Mouse (Mus musculus) urinary bladder, postnatal 14 days (tissue): ENCODE measurements around the gene Cggbp1.
"Not testable (repeated sequence)": the region's sequence is repeated elsewhere in the genome, so short reads cannot be mapped to it uniquely, and the experiment has no call there.

ENCODE experiments used
- DNase-seq: peaks from one replicate; pipeline ENCODE4 v3.0.0; 2021; ENCODE audit warnings: low spot score

The Cggbp1 gene

DNA sequence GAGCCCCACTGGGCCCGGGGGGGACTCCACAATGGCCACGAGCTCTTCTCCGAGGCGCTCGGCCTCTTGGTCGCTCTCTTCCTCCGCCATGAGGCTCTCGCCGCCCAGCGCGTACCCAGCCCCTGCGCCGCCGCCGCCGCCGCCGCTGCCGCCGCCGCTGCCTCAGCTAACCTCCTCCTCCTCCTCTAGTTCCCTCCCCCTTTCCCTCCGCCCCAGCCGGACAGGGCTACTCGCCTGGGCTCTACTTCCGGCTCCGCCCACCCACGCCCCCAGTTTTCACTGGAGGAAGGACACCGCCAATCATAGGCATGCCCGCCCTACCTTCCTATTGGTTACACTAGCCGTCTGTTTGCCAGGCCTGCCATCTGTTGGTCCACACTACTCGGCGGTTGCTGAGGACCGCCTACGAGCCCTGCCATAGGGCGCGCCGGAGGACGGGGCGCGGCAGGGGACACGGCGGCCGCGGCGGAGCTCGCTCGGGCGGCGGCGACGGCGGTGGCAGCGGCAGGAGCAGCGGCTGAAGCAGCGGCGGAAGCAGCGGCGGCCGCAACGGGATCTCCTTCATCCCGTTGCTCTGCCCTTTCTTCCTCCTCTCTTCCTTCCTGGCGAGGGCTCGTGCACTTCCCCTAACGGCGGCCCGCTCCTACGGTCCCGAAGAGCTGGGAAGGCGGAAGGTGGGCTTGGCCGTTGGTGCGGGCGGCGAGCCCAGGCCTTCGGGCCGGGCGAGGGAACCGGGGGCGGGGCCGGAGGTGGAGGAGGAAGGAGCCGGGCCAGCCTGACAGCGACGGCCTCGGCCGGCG, at the start of gene Cggbp1, which contains the start of gene Zfp654:
Gene Cggbp1, plus strand, starts transcription at position 434 of the 800 bp plus-strand sequence.
Gene Zfp654, minus strand, starts transcription at position 90 of the 800 bp plus-strand sequence.
- DNase-seq: peak; percentile 100

DNA sequence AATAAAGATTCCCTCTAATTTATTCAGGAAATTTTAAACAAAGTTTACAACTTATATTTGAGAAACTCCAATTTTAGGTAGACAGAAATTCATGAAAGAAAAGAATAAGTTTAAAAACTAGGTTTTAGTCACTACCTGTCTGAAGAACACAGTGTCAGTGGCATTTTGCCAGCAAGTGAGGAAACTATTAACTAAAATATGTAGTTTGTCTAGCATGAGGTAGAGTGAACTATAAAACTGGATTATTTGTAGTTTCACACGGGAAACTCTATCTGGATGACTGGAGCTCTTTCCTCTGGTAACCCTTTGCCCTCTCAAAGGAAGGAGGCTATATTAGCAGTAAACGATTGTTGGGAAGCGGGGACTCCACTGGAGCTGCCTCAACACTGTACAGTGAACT, 48.8 kb upstream of the Cggbp1 start:
- peak; percentile 17 for DNase-seq

GRCm38 (mm10) chr16:64817094-64817765, 34.6 kb upstream of the Cggbp1 start:
- DNase-seq: no peak

DNA sequence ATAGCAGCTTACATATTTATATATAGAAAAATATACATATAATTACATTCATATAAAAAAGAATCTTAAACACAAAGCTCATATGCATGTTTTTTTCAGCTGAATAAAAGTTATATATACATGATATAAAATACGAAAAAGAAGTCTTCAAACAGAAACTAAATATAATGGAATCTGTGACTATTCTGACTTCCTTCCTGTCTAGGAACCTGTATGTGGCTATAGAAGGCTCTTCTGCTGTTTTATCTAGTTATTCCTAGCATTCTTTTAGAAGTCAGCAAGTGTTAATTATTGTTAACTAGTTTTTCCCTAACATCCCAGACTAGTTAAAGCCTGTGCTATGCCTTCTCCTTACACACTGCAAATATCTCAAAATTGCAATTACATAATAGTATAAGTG, 27.9 kb upstream of the Cggbp1 start:
- DNase-seq: no peak

DNA sequence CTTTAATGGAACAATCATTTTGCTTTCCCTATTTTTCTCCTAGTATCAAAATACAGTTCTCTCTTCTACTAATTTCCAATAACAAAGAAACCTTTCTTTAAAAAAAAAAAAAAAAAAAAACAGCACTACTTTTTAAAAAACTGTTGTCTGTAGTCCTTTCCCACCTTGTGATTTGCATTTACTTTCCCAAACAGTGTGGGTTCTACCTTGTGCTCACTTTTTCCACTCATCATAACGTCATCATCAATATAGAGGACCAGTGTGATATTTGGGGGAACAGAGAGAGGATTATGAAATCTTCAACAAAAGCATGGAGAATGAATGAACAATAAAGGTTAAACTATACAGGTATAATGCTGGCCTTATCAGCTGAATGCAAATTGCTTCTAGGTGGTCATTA, 27.3 kb upstream of the Cggbp1 start:
- no peak for DNase-seq

DNA sequence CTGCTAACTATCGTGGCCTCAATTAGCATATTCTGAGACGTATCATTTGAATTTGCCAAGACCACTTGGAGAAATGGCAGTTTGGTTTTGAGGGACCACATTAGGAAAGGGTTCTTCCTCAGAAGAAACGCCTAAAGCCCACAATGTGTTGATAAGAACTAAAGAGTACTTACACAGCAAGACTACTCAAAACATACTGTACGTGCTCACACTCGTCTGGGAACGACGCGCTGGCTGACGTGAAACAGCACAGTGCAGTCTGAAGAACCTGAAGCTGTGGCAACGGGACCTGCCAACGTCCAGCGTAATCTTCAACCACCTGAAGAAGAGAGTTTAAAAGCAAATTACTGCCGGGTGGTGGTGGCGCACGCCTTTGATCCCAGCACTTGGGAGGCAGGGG, 21.5 kb upstream of the Cggbp1 start:
- no peak for DNase-seq

GRCm38 (mm10) chr16:64835996-64836545, 15.7 kb upstream of the Cggbp1 start:
- no peak for DNase-seq

- DNase-seq: no peak
Observed at GRCm38 (mm10) chr16:64836709-64837108, 15.1 kb upstream of the Cggbp1 start.

GRCm38 (mm10) chr16:64841481-64842373, 10.1 kb upstream of the Cggbp1 start:
- DNase-seq: no peak

GRCm38 (mm10) chr16:64842374-64842729, 9.4 kb upstream of the Cggbp1 start:
- DNase-seq: no peak

- DNase-seq: no peak
Observed at GRCm38 (mm10) chr16:64845947-64846346, 5.8 kb upstream of the Cggbp1 start.

DNA sequence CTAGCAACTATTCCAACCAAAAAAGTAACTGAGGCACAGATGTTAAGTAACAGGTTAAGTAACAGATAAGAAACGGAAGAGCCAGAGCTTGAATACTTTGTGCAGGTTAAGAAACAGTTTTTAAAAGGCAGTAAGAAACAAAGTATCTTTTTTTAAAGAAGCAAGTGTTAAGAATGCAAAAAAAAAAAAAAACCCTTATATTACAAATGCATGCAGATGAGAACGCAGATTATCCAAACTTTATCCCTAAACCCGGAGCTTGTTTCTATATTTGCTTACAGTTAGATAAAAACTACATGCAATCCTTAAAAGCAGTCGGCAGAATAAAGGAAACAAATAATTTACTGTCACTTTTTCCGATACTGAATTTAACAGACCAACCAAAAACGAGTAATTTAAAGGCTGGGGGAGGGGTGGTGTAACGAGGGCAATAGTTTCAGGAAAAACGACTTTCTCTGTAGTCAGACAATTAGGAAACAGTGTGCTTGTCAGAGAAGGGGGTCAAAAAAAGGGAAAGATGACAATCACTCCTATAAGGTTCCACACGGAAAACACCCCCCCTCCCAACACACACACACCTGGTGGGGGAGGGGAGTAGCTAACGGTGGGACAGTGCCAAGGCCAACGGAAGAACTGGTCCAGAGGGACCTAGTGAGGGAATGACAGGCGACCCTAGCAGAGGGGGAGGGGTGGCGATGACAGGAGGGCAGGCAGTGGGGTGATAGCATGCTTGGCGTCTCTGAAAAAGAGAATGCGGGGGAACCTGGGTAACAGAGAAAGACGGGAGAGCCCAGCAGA, 1.3 kb upstream of the Cggbp1 start:
- DNase-seq: peak; percentile 38

DNA sequence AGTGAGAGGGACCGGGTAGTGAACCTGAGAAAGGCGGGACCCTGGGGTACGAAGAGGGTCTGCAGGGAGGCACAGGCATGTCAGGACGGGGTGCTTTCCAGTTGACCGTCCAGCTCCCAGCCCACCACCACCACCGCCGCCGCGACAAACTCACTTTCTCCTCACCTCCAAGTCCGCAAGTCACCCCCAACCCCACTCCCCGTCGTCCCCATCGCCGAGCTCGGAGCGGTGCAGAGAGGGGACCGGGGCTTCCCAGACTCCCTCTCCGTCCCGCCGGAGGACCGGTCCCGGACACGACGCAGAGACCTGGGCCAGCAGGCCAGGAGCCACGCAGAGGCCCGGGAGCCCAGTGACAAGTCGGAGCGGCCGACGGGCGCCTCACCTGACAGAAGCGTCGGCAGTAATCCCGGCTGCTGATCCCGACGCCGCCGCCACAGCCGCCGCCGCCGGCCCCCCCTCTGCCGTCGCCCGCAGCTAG, 672 bp upstream of the Cggbp1 start:
- no peak for DNase-seq

DNA sequence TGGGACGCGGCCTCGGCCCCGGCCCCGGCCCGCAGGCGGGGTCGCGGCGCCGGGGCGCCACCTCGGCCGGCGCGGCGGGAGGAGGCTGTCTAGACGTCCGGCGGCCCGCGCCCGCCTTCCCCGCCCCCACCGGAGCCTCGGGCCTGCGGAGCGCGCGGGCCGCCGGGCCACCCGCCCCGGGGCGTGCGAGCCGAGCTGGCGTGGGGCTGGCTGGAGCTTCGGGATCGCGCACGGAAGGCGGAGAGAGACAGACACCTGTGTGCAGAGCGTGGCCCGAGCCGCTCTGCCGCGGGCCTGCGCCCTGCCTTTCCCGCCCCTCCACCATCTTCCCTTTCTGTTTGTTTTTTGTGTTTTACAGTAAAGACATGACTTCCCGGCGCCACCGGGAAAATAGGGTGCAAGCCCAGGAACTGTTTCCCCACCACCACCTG, 660 bp downstream of the Cggbp1 start:
- DNase-seq: peak; percentile 53

- no peak for DNase-seq
Observed at GRCm38 (mm10) chr16:64852891-64853290, 1.1 kb downstream of the Cggbp1 start.

DNA sequence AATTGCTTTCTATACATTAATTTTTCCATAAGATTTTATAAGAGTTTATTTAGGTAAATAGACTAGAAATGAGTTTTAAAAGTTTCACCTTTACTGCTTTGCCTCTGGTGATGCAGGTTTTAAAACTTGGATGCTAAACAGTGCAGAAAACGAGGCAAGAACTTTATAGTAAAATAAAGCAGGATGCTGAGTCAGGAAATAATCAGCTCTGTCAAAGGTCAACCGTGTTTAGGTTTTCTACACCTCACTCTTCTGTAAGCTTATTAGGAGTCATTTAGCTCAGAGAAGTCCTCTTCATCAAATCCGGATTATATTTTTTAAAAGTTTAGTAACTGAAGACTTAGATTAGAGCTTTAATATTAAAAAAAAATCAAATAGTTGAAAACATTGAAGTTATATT, 5.2 kb downstream of the Cggbp1 start:
- no peak for DNase-seq

GRCm38 (mm10) chr16:64865841-64866240, 14.0 kb downstream of the Cggbp1 start:
- DNase-seq: not testable (repeated sequence)

DNA sequence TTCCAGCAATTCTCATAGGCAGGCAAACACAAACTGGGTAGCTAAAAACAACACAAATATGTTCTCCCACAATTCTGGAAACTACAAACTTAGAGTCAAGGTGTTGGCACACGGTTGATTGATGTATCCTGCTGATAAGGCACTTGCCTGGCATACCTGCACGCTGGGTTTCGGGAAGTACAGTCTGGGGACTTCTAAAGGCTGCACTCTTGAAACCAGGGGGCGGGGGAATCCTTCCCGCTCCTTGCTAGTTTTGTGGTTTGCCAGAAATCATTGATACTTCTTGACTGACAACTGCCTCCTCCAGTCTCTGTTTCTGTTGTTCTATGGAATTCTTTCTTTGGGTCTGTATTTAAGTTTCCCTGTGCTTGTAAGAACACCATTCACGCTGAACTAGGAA, 16.8 kb downstream of the Cggbp1 start:
- DNase-seq: no peak

- DNase-seq: no peak
Observed at GRCm38 (mm10) chr16:64869621-64870020, 17.8 kb downstream of the Cggbp1 start.

- no peak for DNase-seq
Observed at GRCm38 (mm10) chr16:64872296-64872695, 20.5 kb downstream of the Cggbp1 start.

DNA sequence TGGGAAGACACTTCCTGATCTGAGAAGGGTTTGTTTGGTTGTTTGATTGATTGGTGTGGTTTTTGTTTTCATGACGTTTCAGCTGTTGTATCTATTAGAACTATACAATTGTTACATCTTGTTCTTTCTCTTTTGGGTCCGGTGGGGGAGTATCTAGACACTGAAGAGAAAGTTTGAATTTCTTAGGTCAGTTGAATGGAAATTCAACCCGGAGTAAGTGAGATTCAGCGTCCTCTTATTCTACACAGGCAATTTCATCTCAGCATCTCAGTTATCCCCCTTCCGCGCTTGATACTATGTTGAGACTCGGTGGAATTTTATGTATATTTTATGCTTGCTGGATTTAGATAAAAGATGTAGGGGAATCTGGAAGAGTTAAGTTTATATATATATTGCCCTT, 21.0 kb downstream of the Cggbp1 start:
- DNase-seq: no peak
